Mouse (Mus musculus) right cerebral cortex, postnatal 4 days (tissue): Measurements from ENCODE around the gene Tnni1.

Source experiments
- DNase-seq: peaks from one replicate; pipeline ENCODE4 v3.0.0-alpha.2; 2022

Tnni1 gene

DNA sequence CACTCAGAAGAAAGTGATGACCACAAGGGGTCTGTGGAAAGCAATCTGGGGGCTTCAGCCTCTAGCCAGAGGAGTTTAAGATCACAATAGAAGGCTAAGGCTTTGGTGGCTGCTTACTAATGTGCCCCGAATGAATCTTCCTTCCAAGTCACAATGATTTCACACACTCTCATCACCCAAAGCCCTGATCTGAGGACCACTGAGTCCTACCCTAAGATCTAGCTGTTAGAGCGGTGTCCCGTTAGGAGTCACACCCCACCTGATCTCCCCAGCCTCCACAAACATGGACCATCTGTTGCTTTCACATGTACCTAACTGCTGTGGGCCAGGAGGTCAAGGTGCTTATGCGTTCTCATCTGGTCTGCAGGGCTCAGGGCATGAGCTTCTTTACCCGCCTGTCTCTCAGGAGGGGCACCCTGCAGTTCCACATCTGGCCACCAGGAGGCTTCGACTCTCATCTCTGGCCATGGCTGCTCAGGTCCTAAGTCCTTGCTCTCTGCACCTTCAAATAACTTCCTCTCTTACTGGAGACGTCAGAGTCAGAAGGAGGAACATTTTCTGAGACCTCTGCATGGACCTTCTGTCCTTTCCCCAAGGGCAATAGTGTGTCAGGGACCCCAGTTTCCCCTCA, 31.9 kb downstream of the Tnni1 start:
- peak; percentile 85 for DNase-seq

DNA sequence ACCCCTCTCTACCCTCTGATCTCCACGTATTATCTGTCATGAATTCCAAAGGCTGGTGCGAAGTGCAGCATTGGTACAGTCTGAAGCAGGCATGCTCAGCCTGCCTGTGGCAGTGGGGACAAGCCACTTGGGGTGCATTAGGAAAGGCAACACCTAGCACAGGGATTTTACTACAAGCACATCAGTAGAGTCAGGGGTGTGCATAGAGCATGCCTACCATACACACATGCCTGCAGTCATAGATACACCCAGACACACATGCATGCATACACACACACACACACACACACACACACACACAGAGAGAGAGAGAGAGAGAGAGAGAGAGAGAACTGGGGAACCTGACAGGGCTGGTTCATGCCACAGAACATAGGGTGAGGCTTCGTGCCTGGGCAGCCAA, 33.0 kb downstream of the Tnni1 start:
- no peak for DNase-seq

DNA sequence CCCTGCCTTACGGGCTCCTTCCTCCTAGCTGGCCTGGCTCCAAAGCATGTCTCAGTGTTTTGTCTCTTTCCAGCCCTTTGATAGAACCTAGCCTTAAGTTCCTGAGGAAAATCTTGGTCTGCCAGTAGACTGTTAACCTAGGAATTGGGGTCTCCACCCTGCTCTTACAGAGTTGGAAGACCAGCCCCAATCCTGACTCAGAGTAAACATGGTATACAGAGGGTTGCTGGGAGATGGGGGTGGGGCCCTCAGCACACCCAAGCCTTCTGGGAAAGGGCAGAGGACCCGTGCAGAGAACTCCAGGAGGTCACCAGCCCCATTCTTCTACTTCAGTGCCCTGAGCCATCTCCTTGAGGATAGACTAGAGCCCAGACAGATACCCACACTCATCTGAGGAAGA, 33.4 kb downstream of the Tnni1 start:
- no peak for DNase-seq

DNA sequence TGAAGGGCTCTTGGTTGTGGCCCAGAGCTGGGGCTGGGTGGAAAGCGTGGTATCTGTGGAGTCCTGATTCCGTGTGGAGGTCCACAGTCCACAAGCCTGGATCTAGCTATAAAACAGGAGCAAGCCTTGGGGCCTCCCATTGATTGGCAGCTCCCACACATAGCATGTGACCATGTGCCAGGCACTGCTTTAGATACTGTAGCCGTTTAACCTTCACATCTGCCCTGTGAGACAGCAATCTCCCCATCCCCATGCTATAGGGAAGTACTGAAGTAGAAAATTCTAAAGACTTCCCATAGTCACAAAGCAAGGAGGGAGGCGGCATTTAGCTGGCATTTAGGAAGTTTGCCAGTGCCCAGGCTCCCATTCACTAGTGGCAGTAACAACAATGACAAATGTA, 33.8 kb downstream of the Tnni1 start:
- no peak for DNase-seq

DNA sequence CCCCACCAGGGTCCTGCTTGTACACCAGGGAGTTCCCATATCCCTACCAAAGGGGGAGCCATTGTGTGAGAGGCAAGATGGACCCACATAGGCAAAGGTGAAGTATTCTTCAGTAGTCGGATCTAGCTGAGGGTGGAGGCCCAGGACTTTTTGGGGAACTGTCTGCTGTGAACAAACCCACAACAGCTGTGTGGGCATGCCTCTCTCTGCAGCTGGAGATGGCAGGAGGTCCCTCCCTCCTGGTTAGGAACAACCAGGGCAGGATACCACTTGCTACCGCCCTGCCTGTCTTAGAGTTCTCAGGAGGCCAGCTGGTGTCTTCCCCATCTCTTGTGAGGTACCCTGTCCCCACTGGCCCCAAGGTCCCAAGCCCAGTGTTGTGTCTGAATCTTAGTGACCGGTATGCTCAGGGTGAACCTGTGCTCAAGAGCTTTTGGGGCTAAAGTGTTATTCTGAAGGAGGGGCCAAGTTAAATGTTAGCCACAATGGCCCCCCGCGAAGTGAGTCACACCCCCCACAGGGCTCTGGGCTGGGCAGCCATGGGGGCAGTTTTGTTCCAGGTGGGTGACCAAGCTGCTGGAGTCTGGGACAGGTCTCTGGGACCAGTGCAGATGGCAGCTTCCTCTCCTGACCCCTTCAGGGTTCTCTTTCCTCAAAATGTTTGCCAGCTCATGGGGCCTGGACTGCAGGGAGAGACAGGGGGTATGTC, 34.6 kb downstream of the Tnni1 start:
- no peak for DNase-seq

DNA sequence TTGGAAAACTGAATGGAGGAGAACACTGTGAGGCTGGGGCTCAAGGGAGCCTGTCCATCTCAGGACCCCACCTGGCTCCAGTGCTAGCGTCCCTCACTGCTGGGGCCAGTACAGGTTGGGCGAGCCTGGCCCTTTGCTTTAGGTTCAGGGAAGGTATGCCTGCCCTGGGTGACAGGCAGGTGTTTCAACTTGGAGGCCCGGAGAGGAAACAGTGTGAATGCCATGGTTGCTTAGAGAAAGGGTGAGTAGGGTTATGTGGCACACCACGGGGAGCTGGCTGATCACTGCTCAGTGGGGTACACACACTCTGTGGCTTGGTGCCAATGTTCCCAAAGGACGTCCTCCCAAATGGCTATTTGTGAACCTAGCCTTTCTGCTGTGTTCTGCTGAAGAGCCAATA, 35.3 kb downstream of the Tnni1 start:
- DNase-seq, result no peak

DNA sequence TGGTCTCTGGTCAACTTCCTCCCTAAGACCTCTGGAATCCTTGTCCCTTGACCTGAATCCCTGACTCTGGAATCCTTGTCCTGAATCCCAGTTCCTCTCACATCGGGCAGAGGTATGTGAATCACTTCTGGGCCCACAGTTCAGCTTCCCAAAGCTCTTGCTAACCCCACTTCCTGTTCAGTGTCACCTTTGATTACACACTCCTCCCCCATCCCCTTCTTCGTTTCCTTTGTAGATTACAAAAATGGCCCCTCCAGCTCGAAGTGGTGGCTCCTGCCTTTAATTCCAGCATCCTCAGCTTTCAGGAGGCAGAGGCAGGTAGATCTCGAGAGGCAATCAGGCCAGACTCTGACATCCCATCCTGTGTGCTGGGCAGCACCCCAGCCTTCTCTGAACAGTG, 38.4 kb downstream of the Tnni1 start:
- no peak for DNase-seq

DNA sequence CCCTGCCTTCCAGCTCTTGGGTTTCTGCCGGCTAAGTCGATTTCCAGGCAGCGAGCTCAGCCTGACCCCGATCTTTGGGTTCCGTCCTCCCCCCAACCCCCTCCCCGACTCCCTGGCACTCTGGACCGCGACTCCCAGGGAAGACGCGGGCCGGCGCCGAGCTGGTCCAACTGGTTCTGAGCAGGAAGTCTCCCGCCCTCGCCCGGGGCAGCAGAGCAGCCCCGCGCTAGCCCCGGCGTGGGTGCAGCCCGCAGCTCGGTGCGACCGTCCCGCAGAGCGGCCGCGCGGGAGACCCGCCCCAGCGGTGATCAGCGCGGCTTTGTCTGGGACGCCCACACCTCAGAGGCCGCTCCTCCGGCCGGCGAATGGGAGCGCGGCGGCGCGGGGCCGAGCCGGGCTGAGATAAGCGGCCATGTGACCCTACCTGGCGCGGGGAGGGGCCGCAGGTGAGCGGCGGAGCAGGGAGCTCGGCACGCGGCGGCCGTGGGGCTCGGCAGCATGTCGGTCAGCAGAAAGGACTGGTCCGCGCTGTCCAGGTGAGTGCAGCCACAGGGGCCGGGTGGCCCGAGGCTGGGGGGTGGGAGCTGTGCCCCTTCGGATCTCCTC, 39.4 kb downstream of the Tnni1 start, which contains the start of gene Lad1:
Gene Lad1, plus strand, starts transcription at position 118 of the 606 bp plus-strand sequence.
- no peak for DNase-seq

DNA sequence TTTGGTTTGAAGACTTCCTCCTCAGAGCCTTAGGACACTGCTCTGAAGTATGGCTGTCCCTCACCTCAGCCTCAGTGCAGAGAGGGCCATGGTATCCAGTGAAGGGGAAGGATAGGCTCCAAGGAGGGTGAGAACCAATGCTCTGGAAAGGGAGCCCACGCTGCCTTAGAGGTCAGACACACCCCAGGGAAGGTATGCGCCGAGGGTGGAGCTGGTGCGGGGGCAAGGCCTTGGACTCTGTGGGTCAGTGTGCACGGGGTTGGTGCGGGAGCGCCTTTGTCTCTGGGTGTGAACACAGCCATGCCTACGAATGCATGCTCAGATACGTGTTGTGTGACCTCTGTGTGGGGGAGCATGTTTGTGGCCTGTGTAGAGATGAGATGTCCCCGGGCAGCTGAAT, 40.8 kb downstream of the Tnni1 start:
- no peak for DNase-seq

DNA sequence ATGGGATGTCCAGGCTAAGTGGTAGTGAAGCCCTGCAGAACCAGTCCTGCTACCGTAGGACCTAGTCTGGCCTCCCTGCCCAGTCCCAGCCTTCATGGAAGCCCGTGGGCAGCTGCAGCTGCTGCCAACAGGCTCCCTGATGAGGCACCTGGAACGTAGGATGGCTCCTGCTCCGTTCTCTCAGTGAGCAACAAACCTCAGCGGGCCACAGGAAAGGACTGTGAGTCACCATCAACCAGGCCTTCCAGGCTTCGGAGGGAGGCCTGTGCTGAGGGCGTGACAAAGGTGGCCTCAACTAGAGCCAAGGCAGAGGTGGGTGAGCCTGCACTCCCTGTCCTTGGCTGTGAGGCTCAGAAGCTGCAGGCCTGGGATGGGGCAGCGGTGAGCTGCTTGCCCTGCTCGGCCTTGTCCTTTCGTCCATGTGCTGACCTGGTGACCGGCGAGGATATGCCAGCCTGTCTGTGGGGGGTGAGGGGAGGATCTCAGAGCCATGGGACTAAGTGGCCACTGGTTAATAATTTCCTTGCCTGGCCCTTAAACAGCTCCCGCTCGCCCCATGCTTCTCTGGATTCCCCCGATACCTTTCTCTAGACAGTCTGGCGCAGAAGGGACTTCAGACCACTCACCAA, 41.6 kb downstream of the Tnni1 start:
- no peak for DNase-seq

DNA sequence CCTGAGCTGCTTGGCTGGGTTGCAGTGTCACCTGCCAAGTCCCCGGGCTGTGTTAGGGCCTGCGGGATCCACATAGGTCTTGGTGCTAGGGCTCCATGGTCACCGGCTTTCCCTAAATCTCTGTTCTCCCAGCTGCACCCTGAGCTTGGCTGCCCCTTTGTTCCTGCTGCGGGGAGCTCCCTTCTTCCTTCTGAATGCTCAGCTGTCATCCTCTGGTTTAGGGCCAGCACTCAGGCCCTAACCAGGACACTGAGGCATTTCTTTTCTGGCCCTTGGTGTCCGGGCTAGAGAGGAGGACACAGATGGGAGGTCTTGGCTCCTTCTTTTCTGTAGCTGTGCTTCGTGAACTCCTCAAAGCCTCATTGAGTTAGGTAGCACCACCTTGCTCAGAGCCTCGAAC, 42.5 kb downstream of the Tnni1 start:
- DNase-seq, result no peak

DNA sequence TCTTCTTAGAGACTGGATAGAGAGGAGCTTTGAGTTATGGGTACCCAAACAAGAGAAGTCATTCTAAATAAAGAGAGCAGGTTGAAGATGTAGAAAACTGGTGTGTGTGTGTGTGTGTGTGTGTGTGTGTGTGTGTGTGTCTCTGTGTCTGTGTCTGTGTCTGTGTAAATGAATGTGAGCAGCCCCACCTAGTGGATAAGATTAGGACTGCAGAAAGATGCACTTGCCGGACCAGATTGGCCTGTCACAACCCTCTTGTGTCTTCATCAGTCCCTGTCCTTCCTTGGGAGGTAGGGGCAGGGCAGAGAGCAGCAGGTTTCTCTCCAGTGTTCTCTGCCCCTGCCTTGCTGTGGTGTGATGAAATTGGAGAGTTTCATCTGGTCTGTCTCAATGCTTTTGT, 49.7 kb downstream of the Tnni1 start:
- DNase-seq, result no peak

DNA sequence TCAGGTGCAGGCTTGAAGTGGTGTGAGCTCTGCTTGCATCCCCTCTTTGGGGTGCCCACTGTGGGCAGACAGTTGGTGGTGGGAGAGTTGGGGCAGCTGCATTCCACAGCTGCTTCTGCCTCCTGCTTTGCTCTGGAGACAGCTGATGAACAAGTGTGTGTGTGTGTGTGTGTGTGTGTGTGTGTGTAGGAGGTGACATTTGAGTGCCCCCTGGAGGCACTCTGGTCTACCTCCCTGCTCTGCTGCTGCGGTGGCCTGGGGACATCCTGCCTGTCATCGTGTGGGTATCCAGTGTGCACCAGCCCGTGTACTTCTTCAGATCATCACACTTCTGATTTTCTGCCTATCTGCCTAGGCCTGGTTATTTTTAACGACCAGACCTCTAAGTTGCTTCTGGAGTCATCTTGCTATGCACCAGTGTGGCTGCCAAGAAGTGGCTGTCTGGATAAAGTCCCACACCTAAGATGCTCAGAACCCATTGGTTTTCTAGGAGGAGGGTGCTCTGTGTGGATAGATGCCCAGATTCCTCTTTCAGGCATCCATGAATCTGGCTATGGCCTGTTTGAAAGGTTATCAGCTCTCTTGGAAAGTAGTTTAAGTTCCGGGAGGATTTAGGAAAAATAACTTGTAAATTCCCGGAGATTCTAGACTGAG, 55.1 kb downstream of the Tnni1 start:
- DNase-seq, result no peak

DNA sequence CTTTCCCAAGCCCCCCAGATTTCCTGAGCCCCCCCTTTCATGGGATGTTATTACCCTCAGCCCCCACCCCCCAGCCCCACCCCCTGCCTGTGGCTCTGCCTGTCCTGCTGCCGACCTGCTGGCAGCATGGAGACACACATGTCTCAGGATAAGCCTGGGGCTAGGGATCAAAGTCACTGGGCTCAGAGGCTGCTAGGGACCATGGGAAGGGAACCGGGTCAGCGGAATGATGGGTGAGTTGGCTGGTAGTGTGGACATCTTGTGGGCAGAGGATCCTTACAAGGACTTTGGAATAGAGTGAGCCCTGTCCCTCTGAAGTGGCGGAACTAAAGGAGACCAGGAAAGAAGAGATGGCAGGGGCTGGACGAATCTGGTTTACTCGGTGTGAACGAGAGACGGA, 55.7 kb downstream of the Tnni1 start:
- no peak for DNase-seq

DNA sequence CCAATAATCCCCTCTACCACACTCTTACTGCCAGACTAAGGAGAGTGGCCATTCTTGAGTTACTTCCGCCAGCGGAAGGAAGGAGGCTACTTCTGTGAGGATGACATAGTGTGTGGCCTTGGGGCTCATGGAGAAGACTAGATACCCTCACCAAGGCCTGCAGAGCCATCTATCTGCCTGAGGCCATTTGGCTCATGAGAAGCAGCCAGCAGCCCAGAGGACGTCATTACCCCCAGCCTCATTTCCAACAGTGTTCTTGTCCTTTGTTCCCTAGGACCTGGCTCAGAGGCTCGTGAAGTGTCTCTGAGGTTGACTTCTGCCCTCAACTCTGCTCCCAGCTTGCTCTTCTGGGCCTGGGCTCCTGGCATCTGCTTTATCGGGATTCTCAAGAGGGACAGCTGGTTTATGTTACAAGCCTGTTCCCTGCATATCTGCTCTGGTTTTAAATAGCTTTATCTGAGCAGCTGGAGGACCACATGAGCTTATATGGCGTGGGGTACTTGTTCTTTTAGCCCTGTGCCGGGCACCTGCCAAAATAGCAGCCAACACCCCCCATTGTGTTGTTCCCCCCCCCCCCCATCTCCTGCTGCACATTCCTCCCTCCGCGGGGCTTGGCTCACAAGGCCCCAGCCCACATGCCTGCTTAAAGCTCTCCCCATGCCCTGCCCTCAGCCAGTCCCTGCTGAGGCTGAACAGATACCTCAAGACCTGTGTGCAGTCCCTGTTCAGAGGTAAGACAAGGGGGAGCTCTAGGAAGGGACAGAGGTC, 56.7 kb downstream of the Tnni1 start, which contains the start of gene Tnnt2:
Gene Tnnt2, plus strand, starts transcription at position 639 of the 768 bp plus-strand sequence.
- DNase-seq, result no peak

DNA sequence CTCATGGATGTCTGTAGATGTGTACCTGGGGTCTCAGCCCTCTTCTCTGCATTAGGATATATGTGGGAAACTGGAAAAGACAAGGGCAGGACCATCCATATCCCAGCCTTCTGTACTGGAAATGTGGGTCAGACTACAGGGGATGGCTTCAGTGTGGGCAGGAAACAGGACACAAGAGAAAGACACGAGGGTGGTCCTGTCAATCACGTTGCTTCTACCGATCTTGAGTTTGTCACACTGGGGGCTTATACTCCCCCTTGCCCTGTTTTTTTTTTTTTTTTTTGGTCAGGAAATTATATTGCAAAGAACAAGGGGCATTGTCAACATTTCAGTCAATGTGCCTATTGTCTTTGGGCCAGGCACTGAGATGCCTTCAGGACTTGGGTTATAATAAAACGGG, 59.4 kb downstream of the Tnni1 start:
- DNase-seq, result no peak

DNA sequence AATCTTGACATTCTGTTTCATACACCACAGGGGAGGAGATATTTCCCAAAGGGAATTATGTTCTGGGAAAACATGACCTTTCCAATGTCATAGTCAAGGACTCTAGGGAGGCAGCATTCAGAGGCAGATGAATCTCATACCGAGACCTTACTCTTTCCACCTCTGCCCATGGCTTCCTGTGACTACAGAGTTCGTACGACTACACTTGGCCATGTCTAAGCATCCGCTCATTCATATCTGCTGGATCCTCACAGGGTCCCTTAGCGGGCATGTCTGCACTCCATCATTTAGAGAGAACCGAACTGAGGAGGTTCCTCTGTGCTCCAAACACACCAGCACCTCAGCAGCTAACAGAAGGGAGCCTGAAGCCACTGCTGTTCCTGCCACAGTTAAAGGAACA, 59.8 kb downstream of the Tnni1 start:
- no peak for DNase-seq

DNA sequence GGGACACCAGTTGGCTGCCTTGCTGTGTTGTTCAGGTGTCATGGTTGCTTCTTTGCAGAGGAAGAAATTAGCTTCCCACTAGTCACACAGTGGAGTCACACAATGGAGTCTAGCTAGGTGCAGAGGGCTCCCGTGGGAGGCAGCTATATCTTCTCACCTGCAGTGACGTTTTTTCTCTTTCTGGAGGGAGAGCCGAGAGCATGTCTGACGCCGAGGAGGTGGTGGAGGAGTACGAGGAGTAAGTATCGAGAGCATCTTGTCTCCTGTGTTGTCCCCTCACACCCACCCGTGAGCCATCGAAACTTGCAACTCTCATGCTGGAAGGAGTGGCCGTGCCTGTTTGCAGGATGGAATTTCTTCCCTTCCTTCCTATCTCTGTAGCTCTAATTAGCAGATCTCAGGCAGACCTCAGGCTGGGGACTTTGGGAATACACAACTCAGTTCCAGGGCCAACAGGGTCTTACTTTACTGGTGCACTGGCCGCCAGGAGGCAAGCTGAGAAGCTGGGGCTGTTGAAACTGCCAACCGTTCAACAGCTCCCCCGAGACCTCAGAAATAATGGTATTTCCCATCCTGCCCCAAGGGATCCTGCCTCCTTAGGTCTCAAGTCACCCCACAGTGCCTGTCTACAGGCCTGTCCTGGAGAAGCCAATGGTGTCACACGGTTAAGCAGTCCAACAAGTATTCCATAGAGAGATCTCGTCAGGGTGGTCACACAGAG, 61.6 kb downstream of the Tnni1 start:
- DNase-seq, result no peak

DNA sequence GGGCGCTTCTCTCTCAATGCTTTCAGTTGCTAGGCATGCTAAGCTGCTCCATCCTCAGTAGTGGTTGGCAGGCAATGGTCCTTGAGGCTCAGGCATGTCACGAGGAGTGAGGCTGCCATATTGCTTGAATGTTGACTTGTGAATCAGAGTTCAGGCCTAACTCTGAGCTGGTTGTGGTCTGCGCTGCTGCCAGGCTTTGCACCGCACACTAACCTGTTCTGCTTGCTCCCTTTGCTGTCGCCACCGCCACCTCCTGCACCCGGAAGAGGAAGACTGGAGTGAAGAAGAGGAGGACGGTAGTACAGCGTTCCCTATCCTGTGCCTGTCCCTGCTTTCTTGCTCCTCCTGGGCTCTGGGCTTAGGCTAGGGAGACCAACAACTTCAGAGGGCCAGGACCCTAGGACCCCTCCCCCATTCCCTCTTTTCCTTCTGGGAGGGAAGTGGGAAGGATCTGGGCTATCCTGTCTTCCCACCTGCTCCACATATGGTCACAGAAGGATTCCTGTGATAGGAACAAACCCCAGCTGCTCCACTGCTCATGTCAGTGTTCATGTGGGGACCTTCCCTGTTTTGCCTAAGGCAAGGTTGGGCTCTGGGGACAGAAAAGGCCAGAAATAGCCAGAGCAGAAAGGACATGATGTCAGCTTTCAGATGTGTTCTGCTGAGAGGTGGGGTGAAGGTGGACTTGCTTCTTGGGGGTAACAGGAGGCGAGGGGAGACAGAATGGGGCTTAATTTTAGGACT, 64.5 kb downstream of the Tnni1 start:
- DNase-seq, result no peak

DNA sequence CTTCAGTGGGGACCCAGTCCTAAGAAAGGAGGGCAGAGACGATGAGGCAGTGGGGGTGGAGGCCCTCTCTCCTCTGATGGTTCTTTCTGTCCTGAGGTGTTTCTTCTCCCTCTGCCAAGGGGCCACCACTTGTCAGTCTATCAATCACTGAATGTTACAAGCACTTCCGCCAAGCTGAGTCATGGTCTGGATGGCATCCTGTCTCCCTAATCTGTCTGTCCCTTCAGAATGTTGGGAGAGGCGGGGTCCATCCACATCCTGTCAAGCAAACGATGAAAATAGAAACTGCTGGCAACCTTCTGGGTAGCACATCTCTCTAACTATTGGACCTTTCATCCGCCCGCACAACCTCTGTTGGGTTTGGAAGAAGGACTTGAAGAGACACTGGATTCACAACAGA, 65.2 kb downstream of the Tnni1 start:
- no peak for DNase-seq

DNA sequence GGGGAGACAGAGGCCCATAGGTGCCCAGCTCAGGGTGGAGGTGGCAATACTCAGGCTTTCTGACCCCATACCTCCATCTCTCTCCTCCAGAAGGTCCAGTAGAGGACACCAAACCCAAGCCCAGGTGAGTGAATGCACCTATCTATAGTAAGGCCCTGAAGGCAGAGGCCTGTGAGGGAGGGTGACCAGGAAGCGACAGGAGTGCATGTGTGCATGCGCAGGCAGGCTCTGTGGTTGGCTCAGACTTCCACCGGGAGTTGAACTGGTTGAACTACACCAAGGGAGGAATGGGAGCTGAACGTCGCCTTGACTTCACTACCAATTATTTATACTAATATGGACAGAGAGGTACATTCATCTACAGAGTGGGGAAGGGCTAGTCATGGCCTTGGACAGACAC, 67.4 kb downstream of the Tnni1 start:
- no peak for DNase-seq
